Mouse (Mus musculus): ENCODE measurements at regions not wholly inside any gene's neighbourhood (a gene's known extent, or its start where the extent isn't known, plus 50 kb on each side); places are given as distances from the start of the nearest gene placed in this dataset.

GRCm38 (mm10) chr6:140300470-140301145 lies 123.2 kb upstream of the Plekha5 start:
- DNase-seq (ENCODE audit: low spot score in 2 of 2) = no peak

GRCm38 (mm10) chr6:140299653-140300052 lies 124.2 kb upstream of the Plekha5 start:
- DNase-seq (ENCODE audit: low spot score in 2 of 2) = no peak

DNA sequence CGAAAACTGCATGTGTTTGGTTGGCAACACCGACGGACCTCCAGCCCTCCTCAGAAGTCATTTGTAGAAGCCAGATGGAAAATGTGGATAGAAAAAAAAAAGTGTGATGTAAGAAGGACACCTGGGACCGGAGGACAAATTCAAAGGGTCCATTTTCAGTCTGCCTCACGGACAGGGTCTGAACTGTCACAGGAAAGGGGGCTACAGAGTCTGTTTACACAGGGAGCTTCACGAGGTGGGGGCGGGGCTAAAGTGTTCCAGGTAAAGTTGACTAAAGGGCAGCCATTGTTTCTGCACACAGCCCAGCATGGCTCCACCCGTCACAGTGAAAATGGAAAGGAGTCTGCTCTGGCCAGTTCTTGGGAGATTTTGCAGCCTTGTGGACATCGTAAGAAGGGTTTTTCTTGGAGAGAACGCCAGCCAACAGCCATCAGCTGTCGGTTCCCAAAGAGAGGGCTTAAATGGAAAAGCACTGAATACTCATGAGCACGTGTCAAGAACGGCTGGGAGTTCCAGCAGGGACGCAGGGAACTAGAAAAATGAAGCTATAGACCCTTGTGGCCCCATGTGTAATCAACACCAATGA lies 125.8 kb upstream of the Plekha5 start:
- no peak for DNase-seq (ENCODE audit: low spot score in 2 of 2)

DNA sequence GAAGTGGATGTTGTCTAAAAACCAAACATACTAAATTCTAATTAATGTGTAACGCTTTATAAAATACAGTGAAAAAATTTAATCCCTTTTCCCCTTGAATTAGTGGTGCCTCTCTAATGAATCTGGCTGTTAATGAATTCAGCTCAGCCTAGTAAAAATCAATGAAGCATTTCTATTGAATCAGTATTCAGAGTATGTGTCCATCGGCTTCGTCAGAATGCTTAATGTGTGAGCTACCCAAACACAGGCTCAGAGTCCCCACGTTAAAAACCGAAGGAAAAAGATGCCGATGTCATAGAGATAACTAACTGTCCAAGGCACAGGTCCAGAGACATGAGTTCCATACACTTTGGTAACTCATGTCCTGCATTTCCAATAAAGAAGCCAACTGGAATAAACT lies 126.3 kb upstream of the Plekha5 start:
- DNase-seq (ENCODE audit: low spot score in 2 of 2) = no peak

DNA sequence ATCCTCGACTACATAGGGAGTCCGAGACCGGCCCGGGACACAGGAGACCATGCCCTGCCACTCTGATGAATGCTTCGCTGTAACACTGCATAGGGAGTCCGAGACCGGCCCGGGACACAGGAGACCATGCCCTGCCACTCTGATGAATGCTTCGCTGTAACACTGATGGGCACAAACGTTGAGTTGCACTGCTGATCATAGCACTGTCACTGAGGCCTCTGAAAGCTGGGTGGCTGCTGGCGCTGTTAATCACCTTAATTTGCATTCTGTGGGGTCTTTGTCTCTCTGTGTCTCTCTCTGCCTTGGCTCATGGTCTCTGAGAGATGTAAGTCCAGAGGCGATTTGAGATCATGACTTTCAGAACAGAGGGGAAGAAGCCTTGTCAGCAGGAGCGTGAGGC lies 133.7 kb upstream of the Plekha5 start:
- DNase-seq (ENCODE audit: low spot score in 2 of 2) = no peak

DNA sequence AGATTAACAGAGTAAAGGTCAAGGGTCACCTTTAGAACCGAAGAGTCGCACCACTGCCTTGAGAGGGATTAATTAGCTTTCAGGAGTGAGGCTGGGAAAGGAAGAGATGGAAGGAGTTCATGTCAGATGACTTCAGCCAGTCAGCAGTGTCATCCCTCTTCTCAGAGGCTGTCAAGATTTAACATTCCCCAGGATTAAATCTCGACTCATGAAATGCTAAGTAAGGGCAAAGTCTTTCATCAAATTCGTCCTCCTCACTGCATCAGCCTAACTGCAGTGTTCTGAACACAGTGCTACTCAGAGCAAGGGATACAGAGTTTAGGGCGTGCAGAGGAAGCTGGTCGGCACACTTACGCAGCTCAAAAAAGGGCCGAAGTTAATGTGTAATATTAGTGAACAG lies 135.1 kb upstream of the Plekha5 start:
- DNase-seq (ENCODE audit: low spot score in 2 of 2) = no peak

GRCm38 (mm10) chr6:140282285-140282577 lies 141.6 kb upstream of the Plekha5 start:
- DNase-seq (ENCODE audit: low spot score in 2 of 2) = no peak

- no peak for DNase-seq (ENCODE audit: low spot score in 2 of 2)
Observed at GRCm38 (mm10) chr6:140281488-140282284, 142.2 kb upstream of the Plekha5 start.

GRCm38 (mm10) chr6:140280817-140281475 lies 142.9 kb upstream of the Plekha5 start:
- DNase-seq (ENCODE audit: low spot score in 2 of 2) = no peak

- DNase-seq (ENCODE audit: low spot score in 2 of 2) = no peak
Observed at GRCm38 (mm10) chr6:140279736-140280370, 144.0 kb upstream of the Plekha5 start.

DNA sequence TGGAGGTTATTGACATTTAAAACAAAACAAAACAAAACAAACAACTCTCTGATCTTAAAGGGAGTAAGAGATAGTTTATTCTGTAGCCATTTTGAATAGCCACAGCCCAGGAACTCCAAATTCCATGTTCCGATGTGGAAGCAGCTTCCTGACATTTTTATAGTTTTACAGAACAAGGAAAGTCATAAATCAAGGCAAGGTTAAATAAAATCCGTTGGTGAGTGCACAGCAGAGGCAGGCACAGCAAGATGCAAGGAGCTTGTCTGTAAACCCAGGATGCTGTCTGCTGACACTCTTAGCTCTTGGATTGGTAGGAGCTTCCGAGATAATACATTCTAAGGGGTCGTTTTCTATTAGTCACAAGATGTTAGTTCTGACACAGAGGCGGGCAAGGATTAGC lies 145.1 kb upstream of the Plekha5 start:
- DNase-seq (ENCODE audit: low spot score in 2 of 2) = no peak

GRCm38 (mm10) chr6:140270592-140270991 lies 153.3 kb upstream of the Plekha5 start:
- no peak for DNase-seq (ENCODE audit: low spot score in 2 of 2)

- DNase-seq (ENCODE audit: low spot score in 2 of 2) = no peak
Observed at GRCm38 (mm10) chr6:140268315-140269070, 155.4 kb upstream of the Plekha5 start.

GRCm38 (mm10) chr6:140263920-140264319 lies 159.9 kb upstream of the Plekha5 start:
- no peak for DNase-seq (ENCODE audit: low spot score in 2 of 2)

DNA sequence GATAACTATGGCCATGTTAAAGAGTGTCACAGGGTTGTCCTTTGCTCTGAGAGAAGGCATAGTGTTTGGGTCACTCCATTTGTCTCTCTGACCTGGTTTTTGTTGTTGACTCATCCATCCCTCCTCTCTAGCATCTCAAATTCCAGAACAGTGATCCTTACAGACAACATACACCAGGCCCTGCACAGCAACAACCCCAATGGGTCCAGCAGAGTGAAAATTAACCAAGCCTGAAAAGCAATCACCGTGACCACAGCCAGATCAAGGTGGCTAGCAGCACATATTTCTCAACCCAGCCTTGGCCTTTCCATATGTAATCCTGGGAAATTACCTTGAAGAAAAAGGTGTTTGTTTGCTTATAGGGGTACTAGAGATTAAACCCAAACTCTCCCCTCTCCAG lies 162.0 kb upstream of the Plekha5 start:
- no peak for DNase-seq (ENCODE audit: low spot score in 2 of 2)

DNA sequence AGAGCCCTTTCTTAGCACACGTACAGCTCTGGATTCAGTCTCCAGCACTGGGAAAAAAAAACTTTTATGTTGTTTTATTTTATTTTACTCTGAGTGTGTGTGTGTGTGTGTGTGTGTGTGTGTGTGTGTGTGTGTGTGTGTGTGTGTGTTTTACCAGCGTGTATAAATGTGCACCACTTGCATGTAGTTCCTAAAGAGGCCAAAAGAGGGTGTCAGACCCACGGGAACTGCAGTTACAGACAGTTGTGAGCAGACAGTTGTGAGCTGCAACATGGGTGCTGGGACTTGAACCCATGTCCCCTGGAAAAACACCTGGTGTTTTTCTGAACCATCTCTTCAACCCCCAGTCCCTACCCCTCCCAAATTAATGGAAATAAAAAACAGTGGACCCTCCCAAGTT lies 165.1 kb upstream of the Plekha5 start:
- DNase-seq (ENCODE audit: low spot score in 2 of 2) = no peak

GRCm38 (mm10) chr6:140258101-140258500 lies 165.8 kb upstream of the Plekha5 start:
- DNase-seq (ENCODE audit: low spot score in 2 of 2) = no peak

GRCm38 (mm10) chr6:140251527-140251926 lies 172.3 kb upstream of the Plekha5 start:
- DNase-seq (ENCODE audit: low spot score in 2 of 2) = no peak

GRCm38 (mm10) chr6:140243411-140244151 lies 180.3 kb upstream of the Plekha5 start:
- DNase-seq (ENCODE audit: low spot score in 2 of 2) = no peak

DNA sequence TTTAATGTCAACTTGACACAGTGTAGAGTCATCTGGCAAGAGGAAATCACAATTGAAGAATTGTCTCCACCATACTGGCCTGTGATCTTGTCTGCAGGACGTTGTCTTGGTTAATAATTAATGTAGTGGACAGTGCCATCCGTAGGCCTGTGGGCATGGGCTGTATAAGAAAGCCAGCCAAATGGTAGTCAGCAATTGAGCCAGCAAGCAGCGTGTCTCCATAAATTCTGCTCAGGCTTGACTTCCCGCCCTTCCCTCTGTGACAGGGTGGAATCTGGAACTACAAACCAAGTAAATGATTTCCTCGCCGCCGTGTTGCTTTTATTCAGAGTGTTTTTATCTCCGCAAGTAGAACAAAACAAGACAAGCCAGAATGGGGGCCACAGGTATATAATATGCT lies 184.5 kb upstream of the Plekha5 start:
- no peak for DNase-seq (ENCODE audit: low spot score in 2 of 2)
